Comparison of ENCODE assay signal across 9 mouse cellular contexts in genomic region chr1:106542731-106543130, GRCm38 (mm10).
DNase-seq lines count a peak whose midpoint lies in the region; ATAC-seq lines count a peak whose summit lies in the region.
"Had no signal": no experiment of that assay in that cellular context is flagged by ENCODE, and none has a peak within 500 bp of the region (broad histone marks: within the 10 kb centered on the region; RNA-seq: fewer than 3 reads in every experiment).

No protein-coding gene starts in this region.

- no peaks in the 10 kb centered on the region for H3K4me1 ChIP-seq in midbrain, embryonic 15.5 days
- H3K4me1 ChIP-seq: liver, embryonic 13.5 days had no signal

- H3K27me3 ChIP-seq in midbrain, embryonic 15.5 days (replicated peaks), result no peaks in the 10 kb centered on the region
- H3K27me3 ChIP-seq: liver, embryonic 13.5 days had no signal

- H3K4me2 ChIP-seq in midbrain, embryonic 15.5 days, result no peak overlapping the region
- H3K4me2 ChIP-seq: liver, embryonic 13.5 days had no signal

- WGBS in midbrain, embryonic 15.5 days, result 40% methylated on average over 5 of the region's 5 CpGs

- no peaks in the 10 kb centered on the region for H3K36me3 ChIP-seq in midbrain, embryonic 15.5 days (replicated peaks)
- H3K36me3 ChIP-seq: liver, embryonic 13.5 days had no signal

- H3K4me3 ChIP-seq in midbrain, embryonic 15.5 days, result no peak overlapping the region
- H3K4me3 ChIP-seq: liver, embryonic 13.5 days had no signal

- H3K9ac ChIP-seq in midbrain, embryonic 15.5 days, result no peak overlapping the region
- H3K9ac ChIP-seq: liver, embryonic 13.5 days had no signal

- H3K27ac ChIP-seq in midbrain, embryonic 15.5 days, result no peak overlapping the region
- H3K27ac ChIP-seq: liver, embryonic 13.5 days had no signal

- no peaks in the 10 kb centered on the region for H3K9me3 ChIP-seq in midbrain, embryonic 15.5 days
- H3K9me3 ChIP-seq: liver, embryonic 13.5 days had no signal

- DNase-seq in cerebellum, adult 11 months, result peak; percentile 13
- DNase-seq in cerebellum, adult 9-11 months, result no peak
- peak; percentile 19 to 21 for DNase-seq in lung, adult 18-20 months
- DNase-seq in lung, postnatal 25 days (ENCODE audit: low spot score), result no peak
- peak; percentile 68 for DNase-seq in embryo, embryonic 10 days (ENCODE audit: low spot score)
- DNase-seq in layer of hippocampus, postnatal 14 days (ENCODE audit: low spot score in 2 of 2), result peak; percentile 34 to 38
- no peak for DNase-seq in B cell, adult 2 months
- DNase-seq: liver, embryonic 13.5 days had no signal

- ATAC-seq in midbrain, embryonic 15.5 days (replicated peaks), result 0 out of 2 replicates have a peak, but pooled peaks have one; percentile 37

Comparison
In these comparisons a context has a peak if more than half of its experiments do, and no peak if none do; other contexts are left out.
1. DNase-seq: peak in cerebellum, adult 11 months (single experiment), lung, adult 18-20 months (2 of 2), embryo, embryonic 10 days (single experiment) and layer of hippocampus, postnatal 14 days (2 of 2); none in cerebellum, adult 9-11 months (single experiment), lung, postnatal 25 days (single experiment) and B cell, adult 2 months (0 of 2).